Mouse (Mus musculus) megakaryocyte, embryonic 14.5 days (primary cell): ENCODE data around the gene Kcnk13.

Experiments used
- FLI1 ChIP-seq: IDR thresholded peaks from 2 replicates; pipeline ENCODE4 v1.6.1; 2012; ENCODE audit warnings: low read length, inconsistent platforms, mixed read lengths
- GATA1 ChIP-seq: IDR thresholded peaks from 3 replicates; pipeline ENCODE4 v1.6.1; 2012; ENCODE audit warnings: mixed read lengths, low read length, inconsistent platforms, borderline replicate concordance

DNA sequence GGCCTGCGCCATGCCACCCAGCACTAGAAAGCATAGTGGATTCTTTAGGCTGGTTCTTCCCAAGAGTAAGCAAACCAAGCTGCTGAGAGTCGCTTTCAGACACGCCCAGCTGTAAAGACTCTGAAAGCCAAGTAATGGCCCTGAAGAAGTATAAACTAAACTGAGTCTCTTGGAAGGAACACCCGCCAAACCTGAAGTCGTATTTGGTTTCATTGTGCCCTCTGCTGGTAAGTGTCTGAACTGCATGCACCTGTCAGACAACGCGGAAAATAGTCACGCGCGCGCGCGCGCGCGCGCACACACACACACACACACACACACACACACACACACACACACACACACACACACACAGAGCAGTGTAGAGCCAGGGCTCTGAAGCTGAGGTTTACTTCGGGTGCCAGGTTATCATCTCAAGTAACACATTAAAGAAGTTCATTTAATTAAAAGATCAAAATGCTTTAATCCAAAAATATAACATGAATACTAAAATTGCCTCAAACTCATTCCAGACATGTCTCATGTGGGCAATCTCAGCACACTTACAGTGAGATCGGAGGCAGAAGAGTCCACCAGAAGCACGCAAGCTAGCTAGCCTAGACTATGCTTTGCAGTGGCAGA is 142.1 kb downstream of the Kcnk13 start:
- TF ChIP-seq GATA1 = no peak
- no peak for TF ChIP-seq FLI1
